Mouse (Mus musculus) liver, adult 2 months (tissue): ENCODE measurements around the gene Fcgr4. TPM values are rescaled to one million over a fixed set of nuclear protein-coding genes. Genes with fewer than 3 reads are reported as not detected.

Source experiments
- DNase-seq: peaks from one replicate; pipeline ENCODE4 v3.0.0-alpha.2; 2011; ENCODE audit warnings: low read depth, low spot score; ENCODE audit errors: extremely low read depth
- H3K27ac ChIP-seq: fragments of 200-500 bp; replicated peaks from 2 replicates; pipeline ENCODE4 v1.5.1; 2012; ENCODE audit warnings: low read depth, mild to moderate bottlenecking, control low read depth, inconsistent platforms, low read length; ENCODE audit not compliant: insufficient read depth
- H3K27me3 ChIP-seq: fragments of 200-500 bp; 2 replicates; pipeline ENCODE4 v1.6.1; 2012; ENCODE audit warnings: mild to moderate bottlenecking, moderate library complexity, low read length, inconsistent platforms; ENCODE audit not compliant: control insufficient read depth, insufficient read depth
- H3K36me3 ChIP-seq: fragments of 200-500 bp; 2 replicates; pipeline ENCODE4 v1.6.1; 2012; ENCODE audit warnings: low read length, inconsistent platforms; ENCODE audit not compliant: control insufficient read depth, insufficient read depth
- H3K4me1 ChIP-seq: fragments of 200-500 bp; 2 replicates; pipeline ENCODE4 v1.6.1; 2011; ENCODE audit warnings: low read length; ENCODE audit not compliant: control insufficient read depth, insufficient read depth
- H3K4me3 ChIP-seq: fragments of 200-500 bp; 2 replicates; pipeline ENCODE4 v1.5.1; 2011; ENCODE audit warnings: low read depth, mild to moderate bottlenecking, control low read depth, low read length, moderate library complexity; ENCODE audit not compliant: insufficient read depth
- H3K79me2 ChIP-seq: fragments of 200-500 bp; 2 replicates; pipeline ENCODE4 v1.6.1; 2012; ENCODE audit warnings: inconsistent platforms, mild to moderate bottlenecking, low read length, moderate library complexity; ENCODE audit not compliant: control insufficient read depth, insufficient read depth
- H3K9ac ChIP-seq: fragments of 200-500 bp; 2 replicates; pipeline ENCODE4 v1.6.1; 2012; ENCODE audit warnings: low read depth, mild to moderate bottlenecking, control low read depth, inconsistent platforms, low read length
- CTCF ChIP-seq: fragments of 200-500 bp; IDR thresholded peaks from 2 replicates; pipeline ENCODE4 v1.5.1; 2011; ENCODE audit warnings: low read depth, low read length, control low read depth
- POLR2A ChIP-seq: fragments of 200-500 bp; IDR thresholded peaks from 2 replicates; pipeline ENCODE4 v1.6.1; 2011; ENCODE audit warnings: low read length, control low read depth; ENCODE audit not compliant: insufficient read depth; ENCODE audit errors: extremely low read depth
- WGBS: fragments of 180-500 bp; shearing (Covaris S2); methylation state at CpG from one replicate; pipeline ENCODE4 v1.1.7; 2018; 5-methylcytosine and 5-hydroxymethylcytosine counted together
- polyA plus RNA-seq: library from polyadenylated mRNA; depleted of rRNA; stranded (reverse); fragments of >200 nt; gene quantifications from 2 replicates; pipeline ENCODE4 v1.2.3, GENCODE M21; 2012
- total RNA-seq: library from RNA; depleted of rRNA; stranded (reverse); fragments of >200 nt; gene quantifications from 2 replicates; pipeline ENCODE4 v1.2.3, GENCODE M21; 2014

The Fcgr4 gene
- total and polyA plus RNA-seq, 2 experiments: 4.5 to 10.3 TPM

DNA sequence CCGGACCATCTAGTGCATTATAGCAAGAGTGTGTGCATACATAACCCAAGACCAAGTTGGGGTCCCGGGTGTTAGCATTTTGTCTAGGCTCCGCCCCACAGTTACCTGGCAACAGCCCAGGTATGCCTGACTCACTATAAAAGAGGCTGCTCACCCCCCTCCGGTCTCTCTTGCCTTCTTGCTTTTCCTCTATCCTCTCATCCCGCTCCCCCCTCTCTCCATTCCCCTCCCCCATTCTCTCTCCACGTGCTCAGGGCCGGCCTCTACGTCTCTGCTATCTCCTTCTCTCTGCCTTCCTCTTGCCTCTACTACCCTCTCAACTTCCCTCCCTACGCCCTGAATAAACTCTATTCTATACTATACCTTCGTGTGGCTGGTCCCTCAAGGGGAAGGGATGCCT, 14.0 kb downstream of the Fcgr4 start:
- no peaks in the 10 kb centered on the region for H3K36me3 ChIP-seq
- peaks cover 8% of the 10 kb centered on the region for H3K4me1 ChIP-seq
- no peak overlapping the region for H3K9ac ChIP-seq
- H3K27me3 ChIP-seq: 0 out of 2 replicates have a peak, but pooled peaks cover 3% of the 10 kb centered on the region
- DNase-seq: no peak
- peak overlapping the region; percentile 19; the same call in 1 of the 2 replicates for H3K4me3 ChIP-seq
- no peak overlapping the region for H3K27ac ChIP-seq
- TF ChIP-seq CTCF (no peak), POLR2A (no peak)
- no peaks in the 10 kb centered on the region for H3K79me2 ChIP-seq
- 7% methylated on average over 10 of the region's 10 CpGs for WGBS

GRCm38 (mm10) chr1:171033196-171033595, 14.5 kb downstream of the Fcgr4 start:
- Histone ChIP-seq H3K27ac (no peak overlapping the region), H3K9ac (no peak overlapping the region; the same call in 1 of the 2 replicates), H3K79me2 (no peaks in the 10 kb centered on the region), H3K27me3 (0 out of 2 replicates have a peak, but pooled peaks cover 3% of the 10 kb centered on the region), H3K36me3 (no peaks in the 10 kb centered on the region), H3K4me1 (peaks cover 8% of the 10 kb centered on the region), H3K4me3 (peak overlapping the region; percentile 19)
- under 1% methylated on average over 16 of the region's 16 CpGs for WGBS
- no peak for DNase-seq
- TF ChIP-seq POLR2A (no peak), CTCF (no peak)

DNA sequence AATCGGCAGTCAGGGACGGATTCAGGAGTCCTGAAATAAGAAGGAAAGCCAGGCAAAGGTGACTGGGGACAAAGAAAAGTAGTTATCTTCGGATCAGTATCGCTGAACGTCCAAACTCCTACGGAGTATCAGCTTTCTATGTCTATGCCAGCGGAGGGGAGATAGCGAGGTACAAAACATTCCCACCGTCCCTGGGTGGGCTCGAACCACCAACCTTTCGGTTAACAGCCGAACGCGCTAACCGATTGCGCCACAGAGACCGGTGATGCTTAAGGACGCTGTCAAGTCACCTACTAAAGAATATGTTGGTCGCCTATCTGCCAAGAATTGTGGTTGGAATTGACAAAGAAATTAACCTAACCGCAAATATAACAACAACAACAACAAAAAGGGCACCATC, 15.0 kb downstream of the Fcgr4 start:
- H3K27ac ChIP-seq: no peak overlapping the region
- DNase-seq: peak; percentile 83
- 0 out of 2 replicates have a peak, but pooled peaks cover 3% of the 10 kb centered on the region for H3K27me3 ChIP-seq
- H3K79me2 ChIP-seq: no peaks in the 10 kb centered on the region
- H3K9ac ChIP-seq: no peak overlapping the region
- no peak for TF ChIP-seq CTCF
- no peak for TF ChIP-seq POLR2A
- H3K36me3 ChIP-seq: no peaks in the 10 kb centered on the region
- H3K4me3 ChIP-seq: peak overlapping the region; percentile 19; the same call in 1 of the 2 replicates
- WGBS: under 1% methylated on average over 20 of the region's 20 CpGs
- H3K4me1 ChIP-seq: peaks cover 8% of the 10 kb centered on the region

DNA sequence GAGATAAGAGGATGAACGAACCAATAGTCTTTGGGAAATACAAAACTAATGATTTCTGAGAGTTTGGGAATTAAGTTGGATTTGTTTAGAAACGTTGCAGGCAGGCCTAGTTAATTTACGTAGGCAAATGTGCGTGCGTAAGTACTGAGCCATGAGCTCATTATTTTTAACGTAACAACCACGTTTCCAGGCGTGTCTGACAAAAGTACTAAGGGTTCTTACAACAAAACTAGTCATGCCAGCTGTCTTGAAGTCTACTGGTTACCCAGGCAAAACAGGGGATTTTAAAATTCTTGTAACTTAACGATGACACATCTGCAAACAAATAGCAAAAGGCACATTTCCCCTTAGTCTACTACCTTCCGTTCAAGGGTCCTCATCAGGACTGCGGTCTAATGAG, 15.5 kb downstream of the Fcgr4 start:
- Histone ChIP-seq H3K36me3 (no peaks in the 10 kb centered on the region), H3K9ac (no peak overlapping the region), H3K4me3 (no peak overlapping the region), H3K4me1 (peaks cover 8% of the 10 kb centered on the region), H3K27ac (no peak overlapping the region), H3K79me2 (no peaks in the 10 kb centered on the region), H3K27me3 (0 out of 2 replicates have a peak, but pooled peaks cover 3% of the 10 kb centered on the region)
- no peak for DNase-seq
- WGBS: 36% methylated on average over 11 of the region's 11 CpGs
- no peak for TF ChIP-seq CTCF
- no peak for TF ChIP-seq POLR2A

- TF ChIP-seq CTCF (no peak), POLR2A (no peak)
Observed at GRCm38 (mm10) chr1:171035611-171036010, 16.9 kb downstream of the Fcgr4 start.

DNA sequence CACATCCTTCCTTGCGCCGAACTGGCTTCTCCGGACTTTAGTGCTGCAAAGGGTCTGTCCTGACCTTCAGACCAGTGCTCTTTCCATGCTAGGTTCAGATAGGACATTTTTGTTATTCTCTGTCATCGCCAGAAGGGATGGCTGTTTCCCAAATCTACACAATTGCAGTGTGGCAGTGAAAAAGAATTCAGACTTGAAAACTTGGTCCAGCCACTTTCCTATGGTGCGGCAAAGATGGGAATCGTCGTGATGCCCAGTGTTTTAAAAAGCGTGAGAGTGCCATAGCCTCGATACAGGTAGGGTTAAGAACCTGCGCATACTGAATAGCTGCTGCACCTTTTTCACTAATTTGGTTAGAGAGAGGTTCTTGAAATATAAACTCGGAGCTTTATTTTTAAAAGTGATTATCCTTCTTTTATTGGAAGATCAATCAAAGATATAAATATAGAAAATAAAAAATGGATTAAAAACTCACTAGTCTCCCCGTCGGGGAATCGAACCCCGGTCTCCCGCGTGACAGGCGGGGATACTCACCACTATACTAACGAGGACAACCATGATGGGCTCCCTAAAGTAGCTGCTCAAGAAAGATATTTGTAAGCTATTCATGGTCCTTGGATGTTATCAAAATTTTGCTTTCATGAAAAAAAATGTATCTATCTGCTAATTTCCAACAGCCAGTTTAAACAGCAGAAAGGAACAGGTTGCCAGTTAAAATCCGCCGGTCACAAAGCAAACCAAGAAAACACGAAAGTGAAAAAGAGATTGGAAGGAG, 18.0 kb downstream of the Fcgr4 start:
- H3K27ac ChIP-seq: no peak overlapping the region
- H3K9ac ChIP-seq: no peak overlapping the region
- peak; percentile 67 for DNase-seq
- no peaks in the 10 kb centered on the region for H3K79me2 ChIP-seq
- H3K27me3 ChIP-seq: no peaks in the 10 kb centered on the region
- WGBS: 7% methylated on average over 22 of the region's 22 CpGs
- H3K36me3 ChIP-seq: no peaks in the 10 kb centered on the region
- H3K4me1 ChIP-seq: peaks cover 8% of the 10 kb centered on the region
- no peak overlapping the region; the same call in 1 of the 2 replicates for H3K4me3 ChIP-seq
- TF ChIP-seq CTCF (no peak), POLR2A (no peak)

More at GRCm38 (mm10) chr1:171035611-171036010, 16.9 kb downstream of the Fcgr4 start:
- WGBS: 77% methylated on average over 11 of the region's 11 CpGs
- no peak overlapping the region for H3K27ac ChIP-seq
- no peak overlapping the region for H3K9ac ChIP-seq
- H3K27me3 ChIP-seq: 0 out of 2 replicates have a peak, but pooled peaks cover 3% of the 10 kb centered on the region
- no peaks in the 10 kb centered on the region for H3K36me3 ChIP-seq
- H3K4me1 ChIP-seq: peaks cover 8% of the 10 kb centered on the region
- H3K4me3 ChIP-seq: no peak overlapping the region
- no peaks in the 10 kb centered on the region for H3K79me2 ChIP-seq
- no peak for DNase-seq
